Mouse (Mus musculus) megakaryocyte progenitor cell, adult 5-6 weeks (primary cell): Measurements from ENCODE around the gene Per3. TPM values are rescaled to one million over a fixed set of nuclear protein-coding genes. Genes with fewer than 3 reads are reported as not detected.

Experiments
- ATAC-seq: replicated peaks from 2 replicates; pipeline ENCODE4 v1.8.0; 2016; ENCODE audit warnings: mild to moderate bottlenecking, moderate TSS enrichment, inconsistent platforms; ENCODE audit not compliant: poor library complexity
- total RNA-seq, 2 experiments: library from RNA; stranded (forward) in 1 of 2; stranded (reverse) in 1 of 2; fragments of 157-497, 149-512 nt in 1 of 2; fragments of 200-1000 nt in 1 of 2; gene quantifications; 2 replicates each; pipeline versions ENCODE4 v1.2.3 to v1.2.4; 2015 to 2017

Gene Per3
- total RNA-seq, 2 experiments from 2014 or later, result 10.4 to 12.5 TPM

DNA sequence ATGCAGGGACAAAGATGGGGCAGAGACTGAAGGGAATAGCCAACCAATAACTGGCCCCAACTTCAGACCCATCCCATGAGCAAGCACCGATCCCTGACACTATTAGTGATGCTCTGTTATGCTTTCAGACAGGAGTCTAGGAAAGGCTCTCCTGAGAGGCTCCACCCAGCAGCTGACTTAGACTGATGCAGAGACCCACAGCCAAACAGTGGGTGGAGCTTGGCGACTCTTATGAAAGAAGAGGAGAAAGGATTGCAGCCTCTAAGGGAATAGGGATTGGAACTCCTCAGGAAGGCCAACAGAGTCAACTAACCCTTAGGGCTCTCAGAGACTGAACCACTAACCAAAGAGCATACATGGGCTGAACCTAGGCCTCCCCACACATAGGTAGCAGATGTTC lies 80.8 kb downstream of the Per3 start:
- ATAC-seq, result no peak

DNA sequence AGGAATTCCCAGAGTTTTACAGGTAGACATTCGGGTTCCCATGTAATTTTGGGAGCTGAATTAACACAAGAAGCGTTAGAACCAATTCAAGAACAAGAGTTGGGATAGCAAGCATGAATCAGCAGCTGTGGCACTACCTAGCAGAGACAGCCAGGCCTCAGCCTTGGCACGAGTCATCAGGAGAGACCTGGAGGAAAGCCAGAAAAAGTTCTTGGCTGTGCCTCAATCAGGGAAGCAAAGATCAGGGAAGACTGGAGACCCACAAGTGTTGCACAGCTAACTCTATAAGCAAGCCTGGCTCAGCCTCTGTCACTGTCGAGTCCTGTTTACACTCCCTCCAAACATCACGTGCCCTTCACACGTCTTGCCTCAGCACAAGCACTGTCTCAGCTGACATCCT lies 82.2 kb downstream of the Per3 start:
- no peak for ATAC-seq

DNA sequence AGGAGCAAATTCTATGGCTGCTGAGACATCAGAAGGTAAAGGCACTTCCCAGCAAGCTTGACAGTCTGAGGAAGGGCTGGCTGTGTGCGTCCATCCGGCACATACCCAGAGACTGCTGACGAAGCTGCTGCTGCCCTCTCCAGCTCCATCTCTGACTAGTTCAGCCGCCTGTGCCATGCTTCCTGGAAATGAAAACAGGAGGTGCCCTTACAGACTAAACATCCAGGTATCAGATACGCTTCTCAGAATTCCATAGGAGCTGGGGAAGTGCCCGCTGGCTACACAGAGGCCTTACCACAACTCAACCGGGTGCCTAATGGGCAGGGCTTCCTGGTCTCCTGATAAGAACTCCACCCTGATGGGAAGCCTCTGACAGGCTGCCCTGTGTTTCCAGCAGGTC lies 85.9 kb downstream of the Per3 start:
- ATAC-seq, result no peak

DNA sequence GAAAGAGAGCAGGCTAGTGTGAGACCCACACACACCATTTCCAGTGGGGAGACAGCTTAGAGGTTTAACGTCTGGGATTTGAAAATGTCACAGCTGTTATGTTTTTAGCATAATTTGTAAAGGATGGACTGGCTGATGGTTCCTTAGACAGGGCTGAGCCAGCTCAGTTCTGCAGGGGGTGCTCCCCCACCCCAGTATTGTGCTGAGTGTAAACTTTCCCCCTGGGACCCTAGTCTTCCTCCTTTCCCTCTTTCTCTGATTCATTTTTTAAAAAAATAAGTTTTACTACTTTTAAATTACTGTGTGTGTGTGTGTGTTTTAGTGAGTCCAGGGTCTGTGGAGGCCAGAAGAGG lies 87.4 kb downstream of the Per3 start:
- no peak for ATAC-seq

DNA sequence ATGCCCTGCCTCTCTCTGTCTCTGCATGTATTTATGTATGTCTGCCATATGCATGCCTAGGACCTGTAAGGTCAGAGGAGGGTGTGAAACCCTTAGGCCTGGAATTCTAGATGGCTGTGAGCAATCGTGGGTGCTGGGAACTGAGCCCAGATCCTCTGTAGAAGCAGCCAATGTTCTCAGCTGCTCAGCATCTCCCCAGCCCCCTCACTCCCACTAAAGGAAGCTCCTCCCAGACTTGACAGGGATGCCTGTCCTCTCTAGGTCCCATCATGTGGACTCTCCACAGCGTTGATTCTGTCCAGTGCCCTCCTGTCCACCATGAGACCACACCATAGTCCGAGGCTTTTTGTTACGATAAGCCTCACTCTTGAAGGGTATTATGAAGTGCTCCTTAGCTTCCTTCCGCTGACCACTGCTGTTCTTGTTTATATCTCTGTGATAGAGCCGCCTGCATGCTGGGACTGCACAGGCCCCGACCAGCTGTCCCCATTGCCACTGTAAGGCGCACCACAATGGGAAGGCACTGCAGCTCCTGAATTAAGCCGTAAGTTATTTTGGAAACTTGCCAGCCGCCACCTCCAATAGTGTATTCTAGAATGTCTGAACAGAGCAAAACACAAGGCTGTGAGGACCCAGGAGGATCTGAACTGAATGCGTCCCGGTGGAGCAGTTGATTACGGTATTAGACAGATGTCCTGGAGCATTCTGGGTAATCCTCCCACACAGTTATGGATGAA lies 87.9 kb downstream of the Per3 start:
- no peak for ATAC-seq

Other genes with a start within 250 kb of the Per3 start
- gene Errfi1, start 190.7 kb downstream of the Per3 start, total RNA-seq (2015), result 0.84 and 1.2 TPM in 2 replicates
- 0.54 and 0.61 TPM in 2 replicates for gene Errfi1, start 190.7 kb downstream of the Per3 start, total RNA-seq (2017)
- 303 and 339 TPM in 2 replicates for gene Park7, start 130.2 kb downstream of the Per3 start, total RNA-seq (2015)
- gene Park7, start 130.2 kb downstream of the Per3 start, total RNA-seq (2017), result 449 and 454 TPM in 2 replicates
- 0.15 TPM in 1 of 2 replicates, not detected in the other for gene Tnfrsf9, start 130.1 kb downstream of the Per3 start, total RNA-seq (2015)
- gene Tnfrsf9, start 130.1 kb downstream of the Per3 start, total RNA-seq (2017), result not detected in 2 replicates
- gene Uts2, start 47.6 kb downstream of the Per3 start, total RNA-seq (2015), result not detected in 2 replicates
- not detected in 2 replicates for gene Uts2, start 47.6 kb downstream of the Per3 start, total RNA-seq (2017)
- 116 and 129 TPM in 2 replicates for gene Vamp3, start 13.3 kb upstream of the Per3 start, total RNA-seq (2015)
- gene Vamp3, start 13.3 kb upstream of the Per3 start, total RNA-seq (2017), result 65.7 and 72.9 TPM in 2 replicates
- gene Gm13090, start 44.9 kb upstream of the Per3 start, total RNA-seq (2015), result not detected in 2 replicates
- not detected in 2 replicates for gene Gm13090, start 44.9 kb upstream of the Per3 start, total RNA-seq (2017)